Mouse (Mus musculus) CH12.LX (cell line): ENCODE measurements around the gene Serpinb13.
A peak's percentile ranks its signal among the peaks of the same experiment; 100 is the strongest.

Experiments used
- CTCF ChIP-seq, 2 experiments: IDR thresholded peaks in 1 of 2; conservative IDR thresholded peaks in 1 of 2; 2 replicates each; pipeline ENCODE4 v1.5.1; 2011 to 2012; ENCODE audit warnings: low read depth in 2 of 2, low read length in 2 of 2, improper control_type of control experiment in 1 of 2, inconsistent platforms in 1 of 2, mild to moderate bottlenecking in 1 of 2, moderate library complexity in 1 of 2
- MAZ ChIP-seq: IDR thresholded peaks from 2 replicates; pipeline ENCODE4 v1.6.1; 2012; ENCODE audit warnings: low read depth, mild to moderate bottlenecking, inconsistent platforms, low read length, improper control_type of control experiment, moderate library complexity
- POLR2A ChIP-seq: IDR thresholded peaks from 2 replicates; pipeline ENCODE4 v1.6.1; 2011; ENCODE audit warnings: low read depth, mild to moderate bottlenecking, improper control_type of control experiment, low read length
- TCF12 ChIP-seq: IDR thresholded peaks from 2 replicates; pipeline ENCODE4 v1.6.1; 2014; ENCODE audit warnings: low read depth, mild to moderate bottlenecking, inconsistent platforms, low read length, improper control_type of control experiment
- ZC3H11A ChIP-seq: IDR thresholded peaks from 2 replicates; pipeline ENCODE4 v1.6.1; 2012; ENCODE audit warnings: low read depth, mild to moderate bottlenecking, inconsistent platforms, low read length, improper control_type of control experiment
- ZNF384 ChIP-seq: IDR thresholded peaks from 2 replicates; pipeline ENCODE4 v1.6.1; 2012; ENCODE audit warnings: low read depth, low read length, improper control_type of control experiment, inconsistent platforms

- TF ChIP-seq CTCF (conservative IDR thresholded peaks at IDR 0.05 in 1 of 2, IDR thresholded peaks at IDR 0.05 in 1 of 2; ENCODE audit: low read depth in 2 of 2, low read length in 2 of 2) = peak; percentile 68 to 83; a peak in 3 of 4 replicates
- peak; percentile 63 for TF ChIP-seq ZNF384
- TF ChIP-seq POLR2A = no peak
- TF ChIP-seq ZC3H11A = no peak
- no peak for TF ChIP-seq MAZ
- TF ChIP-seq TCF12 = no peak
Measured at GRCm38 (mm10) chr1:107014530-107014929, 33.7 kb downstream of the Serpinb13 start.
